Mouse (Mus musculus) midbrain, embryonic 14.5 days (tissue): ENCODE results near the gene Scarf1. TPM values are rescaled to one million over a fixed set of nuclear protein-coding genes. Genes with fewer than 3 reads are reported as not detected.

Experiments used
- ATAC-seq: fragments of 200-750 bp; cut with Nextera tagmentation; 2 replicates; pipeline ENCODE4 v1.8.0; 2017; ENCODE audit warnings: moderate number of reproducible peaks, moderate library complexity; ENCODE audit not compliant: low FRiP score, low TSS enrichment
- DNase-seq: peaks from one replicate; pipeline ENCODE4 v3.0.0-alpha.2; 2015
- H3K27ac ChIP-seq: fragments of 300-500 bp; sonication (generic); replicated peaks from 2 replicates; pipeline ENCODE4 v1.5.1; 2014; ENCODE audit warnings: mild to moderate bottlenecking, low read depth, low read length, moderate library complexity
- H3K27me3 ChIP-seq: fragments of 300-500 bp; sonication (generic); 2 replicates; pipeline ENCODE4 v1.6.1; 2014; ENCODE audit warnings: low read length, control low read depth, mixed read lengths; ENCODE audit not compliant: control insufficient read depth, insufficient read depth
- H3K36me3 ChIP-seq: fragments of 300-500 bp; sonication (generic); 2 replicates; pipeline ENCODE4 v1.6.1; 2014; ENCODE audit warnings: low read length, control low read depth; ENCODE audit not compliant: control insufficient read depth, insufficient read depth
- H3K4me1 ChIP-seq: fragments of 300-500 bp; sonication (generic); 2 replicates; pipeline ENCODE4 v1.6.1; 2014; ENCODE audit warnings: mild to moderate bottlenecking, antibody characterized with exemption, low read length, control low read depth; ENCODE audit not compliant: control insufficient read depth, insufficient read depth
- H3K4me2 ChIP-seq: fragments of 300-500 bp; sonication (generic); 2 replicates; pipeline ENCODE4 v1.6.1; 2014; ENCODE audit warnings: mild to moderate bottlenecking, low read length, moderate library complexity
- H3K4me3 ChIP-seq: fragments of 300-500 bp; sonication (generic); replicated peaks from 2 replicates; pipeline ENCODE4 v1.5.1; 2014; ENCODE audit warnings: low read depth, low read length
- H3K9ac ChIP-seq: fragments of 300-500 bp; sonication (generic); replicated peaks from 2 replicates; pipeline ENCODE4 v1.6.1; 2014; ENCODE audit warnings: mild to moderate bottlenecking, low read length, moderate library complexity
- H3K9me3 ChIP-seq: fragments of 300-500 bp; sonication (generic); 2 replicates; pipeline ENCODE4 v1.6.1; 2016; ENCODE audit warnings: low read length, control low read depth, mixed read lengths; ENCODE audit not compliant: control insufficient read depth
- WGBS: fragments of 180-500 bp; shearing (Covaris S2); extraction: QIAGEN DNeasy Blood & Tissue Kit; methylation state at CpG from one replicate; pipeline ENCODE4 v1.1.7; 2014; 5-methylcytosine and 5-hydroxymethylcytosine counted together
- polyA plus RNA-seq: library from polyadenylated mRNA; unstranded; fragments of >200 nt; fragmentation: Nextera tagmentation; extraction: Ambion mirVana; gene quantifications from 2 replicates; pipeline ENCODE4 v1.2.1, GENCODE M21; 2014

Gene Scarf1
- polyA plus RNA-seq, 1 experiment from 2014 or later: 3.6 TPM

DNA sequence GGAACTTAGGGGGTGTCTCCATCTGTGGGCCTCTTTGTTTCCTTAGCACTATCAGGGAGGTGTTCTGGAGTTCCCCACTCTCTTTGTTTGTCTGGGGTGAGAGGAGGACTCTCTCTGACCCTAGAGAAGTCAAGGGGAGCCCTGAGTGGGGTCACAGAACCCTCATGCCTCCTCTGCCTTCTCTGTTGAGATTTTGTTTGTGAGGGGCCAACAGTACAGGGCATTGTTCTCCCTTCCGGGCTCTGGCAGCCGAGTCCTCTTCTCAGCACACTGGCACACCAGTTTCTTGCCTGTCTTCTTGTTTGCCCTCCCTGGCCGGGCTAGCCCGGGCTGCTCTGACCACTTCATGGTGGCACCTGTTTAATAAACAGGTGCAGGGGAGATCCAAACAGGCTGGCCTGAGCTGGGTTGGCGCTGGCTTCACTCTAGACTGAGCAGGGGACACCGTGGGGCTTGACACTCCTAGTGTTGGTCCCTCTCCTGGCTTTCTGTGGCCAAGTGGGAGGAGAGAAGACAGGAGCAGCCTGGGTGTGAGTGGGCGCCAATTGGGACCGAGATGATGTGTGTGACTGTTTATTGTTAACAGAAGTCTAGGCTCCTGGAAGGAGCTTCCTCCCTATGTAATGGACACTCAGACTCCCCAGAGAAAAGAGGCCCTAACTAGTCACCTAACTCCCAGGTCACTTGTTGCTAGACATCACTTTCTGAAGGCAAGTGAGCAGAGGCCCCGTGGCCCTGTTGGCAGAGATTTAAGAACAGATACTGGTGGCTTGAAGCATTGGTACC lies 25.0 kb downstream of the Scarf1 start:
- H3K27me3 ChIP-seq: no peaks in the 10 kb centered on the region
- DNase-seq: no peak
- no peak for ATAC-seq
- no peak overlapping the region for H3K9ac ChIP-seq
- peaks cover 29% of the 10 kb centered on the region for H3K4me1 ChIP-seq
- no peak overlapping the region for H3K4me3 ChIP-seq
- H3K9me3 ChIP-seq: no peaks in the 10 kb centered on the region
- 70% methylated on average over 9 of the region's 9 CpGs for WGBS
- H3K27ac ChIP-seq: peak overlapping the region; percentile 37
- no peak overlapping the region for H3K4me2 ChIP-seq
- peaks cover 4% of the 10 kb centered on the region; the same call in 1 of the 2 replicates for H3K36me3 ChIP-seq

DNA sequence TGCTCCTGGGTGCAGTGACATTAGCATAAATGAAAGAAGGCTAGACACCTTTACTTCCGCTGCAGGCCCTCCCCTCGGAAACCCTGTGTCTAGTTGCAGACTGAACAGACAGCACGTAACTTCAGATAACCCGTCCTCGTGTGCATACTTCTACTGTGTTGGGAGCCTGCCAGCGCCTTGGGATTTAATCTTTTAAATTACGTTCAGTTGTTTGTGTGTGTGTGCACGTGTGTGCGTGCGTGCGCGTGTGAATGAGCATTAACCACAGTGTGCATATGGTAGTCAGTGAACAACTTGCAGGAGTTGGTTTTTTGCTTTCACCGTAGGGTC lies 25.6 kb downstream of the Scarf1 start:
- Histone ChIP-seq H3K9ac (no peak overlapping the region), H3K27ac (no peak overlapping the region), H3K9me3 (no peaks in the 10 kb centered on the region), H3K27me3 (no peaks in the 10 kb centered on the region), H3K4me3 (no peak overlapping the region), H3K4me1 (peaks cover 26% of the 10 kb centered on the region), H3K36me3 (peaks cover 7% of the 10 kb centered on the region; the same call in 1 of the 2 replicates), H3K4me2 (no peak overlapping the region)
- WGBS: 92% methylated on average over 13 of the region's 13 CpGs
- ATAC-seq (no peak), DNase-seq (no peak)

DNA sequence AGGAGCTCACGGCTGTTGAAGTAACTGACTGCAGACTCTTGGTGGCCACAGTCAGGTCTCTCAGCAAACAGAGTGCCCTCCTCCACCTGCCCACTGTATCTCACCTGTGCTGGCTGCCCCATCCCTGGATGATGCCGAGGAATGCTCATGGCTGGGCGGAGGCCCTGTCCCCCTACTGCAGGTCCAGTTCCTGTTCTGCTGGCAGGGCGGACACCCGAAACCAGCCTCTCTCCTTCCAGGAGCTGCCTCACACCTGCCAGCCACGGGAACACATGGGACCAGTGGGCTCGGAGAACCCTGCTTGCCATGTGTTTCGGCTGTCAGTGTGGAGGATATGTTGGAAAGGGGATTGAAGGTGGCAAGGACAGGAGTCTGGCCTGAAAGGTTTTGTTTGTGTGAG lies 26.9 kb downstream of the Scarf1 start:
- Histone ChIP-seq H3K27ac (no peak overlapping the region), H3K4me3 (no peak overlapping the region), H3K4me2 (no peak overlapping the region), H3K4me1 (peaks cover 16% of the 10 kb centered on the region), H3K9me3 (no peaks in the 10 kb centered on the region), H3K27me3 (no peaks in the 10 kb centered on the region), H3K36me3 (peaks cover 17% of the 10 kb centered on the region), H3K9ac (no peak overlapping the region)
- DNase-seq (no peak), ATAC-seq (no peak)
- 78% methylated on average over 8 of the region's 8 CpGs for WGBS

DNA sequence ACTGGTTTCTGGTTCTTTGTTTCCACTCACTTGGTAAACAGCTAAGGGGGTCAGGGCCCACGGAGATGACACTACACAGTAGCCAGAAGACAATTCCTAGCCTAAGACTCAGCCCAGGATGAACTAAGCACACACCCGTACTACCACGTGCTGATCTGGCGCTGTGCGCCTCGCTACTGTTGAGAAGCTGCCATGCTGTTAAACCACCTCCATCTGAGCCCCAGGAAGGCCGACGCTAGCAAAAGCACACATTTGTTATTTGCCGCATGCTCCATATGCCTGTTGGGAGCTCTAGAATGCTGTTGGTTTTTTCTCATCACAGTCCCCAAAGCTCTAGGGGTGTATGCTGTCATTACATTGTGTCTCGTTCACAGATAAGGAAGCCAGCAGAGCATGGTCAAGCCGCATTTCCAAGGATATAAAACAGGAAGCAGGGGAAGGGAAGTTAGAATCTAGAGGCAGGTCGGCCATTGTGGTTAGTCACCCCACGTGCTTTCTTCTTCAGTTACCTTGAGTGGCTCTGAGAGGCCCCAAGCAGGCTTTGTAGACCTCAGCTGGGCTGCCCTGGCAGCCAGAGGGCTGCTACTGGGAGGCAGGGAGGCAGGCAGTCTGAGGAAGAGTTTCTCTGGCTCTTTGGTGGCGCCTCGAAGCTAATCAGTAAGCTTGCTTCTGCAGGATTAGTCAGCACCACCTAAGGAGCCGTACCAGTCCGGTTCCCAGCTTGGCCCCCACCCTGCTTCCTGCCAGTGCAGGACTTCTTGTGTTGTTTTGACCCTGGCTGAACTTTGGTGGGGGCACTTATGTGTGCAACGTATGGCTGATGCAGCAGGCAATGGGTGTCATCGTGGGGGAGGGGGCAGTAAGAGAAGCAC lies 27.6 kb downstream of the Scarf1 start:
- Histone ChIP-seq H3K9ac (no peak overlapping the region), H3K4me3 (no peak overlapping the region), H3K4me1 (peaks cover 10% of the 10 kb centered on the region; the same call in 1 of the 2 replicates), H3K4me2 (no peak overlapping the region), H3K36me3 (peaks cover 24% of the 10 kb centered on the region), H3K27ac (no peak overlapping the region), H3K27me3 (no peaks in the 10 kb centered on the region), H3K9me3 (no peaks in the 10 kb centered on the region)
- DNase-seq: no peak
- ATAC-seq: no peak
- 69% methylated on average over 19 of the region's 19 CpGs for WGBS

DNA sequence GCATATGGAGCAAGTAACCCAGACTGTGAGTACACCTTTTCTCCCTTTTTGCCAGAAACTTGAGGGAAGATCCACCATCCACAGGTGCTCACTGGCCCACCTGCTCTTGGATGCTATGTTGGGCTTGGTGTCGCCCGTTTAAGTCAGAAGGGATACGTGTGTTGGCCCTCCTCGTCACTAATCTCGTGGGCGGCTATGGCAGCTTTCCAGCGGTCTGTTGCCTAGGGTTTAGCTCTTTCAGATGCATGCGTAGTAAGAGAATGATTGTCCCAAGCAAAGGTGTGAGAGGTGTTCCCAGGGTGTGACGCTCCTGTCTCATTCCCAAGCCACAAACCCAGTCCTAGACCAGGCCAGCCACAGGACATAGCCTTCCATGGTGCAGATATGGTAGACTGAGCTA lies 31.4 kb downstream of the Scarf1 start:
- no peaks in the 10 kb centered on the region for H3K9me3 ChIP-seq
- H3K4me1 ChIP-seq: 0 out of 2 replicates have a peak, but pooled peaks cover 7% of the 10 kb centered on the region
- H3K27ac ChIP-seq: no peak overlapping the region
- 83% methylated on average over 9 of the region's 9 CpGs for WGBS
- H3K27me3 ChIP-seq: no peaks in the 10 kb centered on the region
- DNase-seq (no peak), ATAC-seq (no peak)
- H3K4me2 ChIP-seq: no peak overlapping the region
- H3K4me3 ChIP-seq: no peak overlapping the region
- H3K9ac ChIP-seq: no peak overlapping the region
- H3K36me3 ChIP-seq: peaks cover 48% of the 10 kb centered on the region

DNA sequence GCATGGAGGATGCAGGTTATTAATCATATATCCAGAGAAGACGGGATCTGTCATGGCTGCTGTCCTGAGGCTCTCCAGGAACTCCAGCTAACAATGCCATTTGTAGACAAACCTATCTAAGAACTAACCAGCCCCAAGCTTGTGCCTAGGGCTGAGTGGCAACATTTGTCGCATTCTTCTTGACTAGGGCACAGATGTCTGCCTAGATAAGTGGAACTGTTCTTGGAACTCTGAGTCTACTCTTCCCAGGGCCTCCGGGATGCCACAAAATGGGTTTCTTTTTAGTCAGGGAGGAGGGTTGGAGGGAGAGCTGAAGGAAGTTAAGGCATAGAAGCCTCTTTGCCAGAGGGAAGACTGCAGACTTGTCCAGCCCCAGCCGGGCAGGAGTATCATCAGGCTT lies 32.7 kb downstream of the Scarf1 start:
- Histone ChIP-seq H3K9me3 (no peaks in the 10 kb centered on the region), H3K36me3 (peaks cover 51% of the 10 kb centered on the region), H3K9ac (no peak overlapping the region), H3K27ac (no peak overlapping the region), H3K4me2 (no peak overlapping the region), H3K4me3 (no peak overlapping the region), H3K27me3 (no peaks in the 10 kb centered on the region), H3K4me1 (0 out of 2 replicates have a peak, but pooled peaks cover 8% of the 10 kb centered on the region)
- WGBS: 77% methylated on average over 4 of the region's 4 CpGs
- DNase-seq (no peak), ATAC-seq (no peak)

DNA sequence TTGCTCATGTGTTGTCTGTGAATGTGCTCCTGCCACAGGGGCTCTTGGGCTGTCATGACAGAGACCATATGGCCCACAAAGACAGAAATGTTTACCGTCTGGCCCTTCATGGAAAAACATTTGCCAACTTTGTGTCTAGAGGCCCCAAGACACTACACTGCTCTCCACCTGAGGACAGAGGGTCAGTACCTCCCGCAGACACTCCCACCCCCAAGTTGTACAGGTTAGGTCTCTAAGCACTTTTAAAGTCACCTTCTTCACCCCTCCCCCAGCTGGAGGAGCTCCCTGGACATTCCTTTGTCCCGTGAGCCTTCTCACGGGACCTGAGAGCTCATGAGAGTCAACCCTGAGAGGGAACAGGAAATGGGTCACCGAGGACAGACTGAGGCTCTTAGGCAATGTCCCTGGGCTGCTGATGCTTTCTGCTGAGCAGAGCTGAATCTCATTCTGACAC lies 36.3 kb downstream of the Scarf1 start:
- DNase-seq (no peak), ATAC-seq (no peak)
- H3K4me1 ChIP-seq: peaks cover 11% of the 10 kb centered on the region; the same call in 1 of the 2 replicates
- no peak overlapping the region for H3K9ac ChIP-seq
- H3K27me3 ChIP-seq: no peaks in the 10 kb centered on the region
- no peak overlapping the region for H3K27ac ChIP-seq
- H3K4me2 ChIP-seq: no peak overlapping the region
- peaks cover 40% of the 10 kb centered on the region for H3K36me3 ChIP-seq
- H3K9me3 ChIP-seq: no peaks in the 10 kb centered on the region
- WGBS: 64% methylated on average over 5 of the region's 5 CpGs
- no peak overlapping the region for H3K4me3 ChIP-seq

DNA sequence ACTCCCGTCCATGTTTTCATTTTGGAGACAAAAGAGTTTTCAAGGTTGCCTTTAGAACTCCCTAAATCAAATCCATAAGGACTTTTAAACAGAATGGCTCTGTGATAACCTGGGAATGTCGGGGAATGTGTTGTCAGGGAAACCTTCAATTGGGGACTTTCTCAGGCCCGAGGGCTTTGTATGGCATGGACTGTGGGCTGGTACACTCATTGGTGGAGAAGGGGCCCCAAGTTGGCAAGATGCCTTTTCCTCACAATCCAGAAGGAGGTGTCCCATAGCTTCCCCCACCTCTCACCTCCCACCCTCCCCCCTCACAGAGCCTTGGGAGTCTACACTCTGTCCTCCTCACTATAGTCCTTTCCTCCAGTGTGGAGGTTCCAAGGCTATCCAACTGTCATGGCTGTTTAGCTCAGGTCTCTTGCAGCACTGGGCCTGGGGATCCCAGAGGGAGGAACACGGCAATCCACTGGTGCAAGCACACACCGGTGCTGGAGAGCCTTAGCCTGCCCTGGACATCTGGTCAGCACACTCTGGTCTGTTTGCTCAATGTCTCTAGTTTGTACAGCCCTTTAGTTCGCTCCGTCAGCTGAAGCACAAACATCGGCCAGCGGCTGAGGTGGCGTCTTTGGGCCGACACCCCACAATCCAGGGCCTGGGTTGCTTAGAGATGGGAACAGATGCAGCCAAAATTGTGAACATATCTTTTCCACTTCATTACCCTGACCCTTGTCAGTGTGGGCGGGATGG lies 37.0 kb downstream of the Scarf1 start:
- Histone ChIP-seq H3K9me3 (no peaks in the 10 kb centered on the region), H3K27me3 (no peaks in the 10 kb centered on the region), H3K4me2 (no peak overlapping the region), H3K27ac (no peak overlapping the region), H3K36me3 (peaks cover 33% of the 10 kb centered on the region), H3K9ac (no peak overlapping the region), H3K4me1 (peaks cover 11% of the 10 kb centered on the region; the same call in 1 of the 2 replicates), H3K4me3 (no peak overlapping the region)
- ATAC-seq (no peak), DNase-seq (no peak)
- WGBS: 67% methylated on average over 12 of the region's 12 CpGs
